Mouse (Mus musculus) testis, adult 2 months (tissue): ENCODE results near the gene Bmpr1b.

ENCODE experiments used
- CTCF ChIP-seq: fragments of 200-500 bp; IDR thresholded peaks from 2 replicates; pipeline ENCODE4 v1.5.1; 2012; ENCODE audit warnings: low read depth, mild to moderate bottlenecking, inconsistent platforms, low read length, moderate library complexity; ENCODE audit not compliant: control insufficient read depth, insufficient read depth, insufficient replicate concordance
- POLR2A ChIP-seq: fragments of 200-500 bp; IDR thresholded peaks from 2 replicates; pipeline ENCODE4 v1.6.1; 2012; ENCODE audit warnings: low read depth, mild to moderate bottlenecking, inconsistent platforms, low read length, moderate library complexity; ENCODE audit not compliant: control insufficient read depth

DNA sequence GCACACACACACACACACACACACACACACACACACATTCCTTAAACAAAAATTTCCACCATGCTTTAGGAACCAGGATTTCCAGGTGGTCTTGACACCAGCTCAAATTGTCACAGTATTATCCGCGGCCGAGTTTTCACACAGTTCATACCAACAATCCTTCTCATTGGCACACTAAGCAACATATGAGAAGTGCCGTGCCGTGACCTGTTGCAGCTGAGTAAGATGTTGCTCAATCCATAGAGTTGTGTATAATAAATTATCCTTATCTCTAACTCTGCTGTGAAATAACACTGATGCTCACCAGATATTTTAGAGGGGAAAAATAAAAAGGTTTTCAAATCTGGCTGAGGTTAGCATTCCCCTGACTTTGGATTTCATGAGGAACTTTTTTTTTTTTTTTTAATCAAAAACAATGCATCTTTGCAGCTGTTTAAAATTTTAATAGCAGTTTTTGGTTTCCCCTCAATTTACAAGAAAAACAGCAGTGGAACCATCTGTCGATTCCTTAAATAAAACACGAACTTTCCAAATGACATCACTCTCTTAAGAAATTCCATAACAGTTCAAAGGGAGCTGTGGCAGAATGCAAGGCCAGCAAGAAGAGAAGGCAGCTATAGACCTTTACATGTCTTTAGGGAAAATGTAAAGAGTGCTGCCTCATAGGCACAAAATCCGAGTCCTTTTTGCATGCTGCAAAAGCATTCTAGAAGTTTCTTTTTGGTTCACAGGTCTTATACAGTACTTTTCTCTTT is 378.0 kb downstream of the Bmpr1b start:
- TF ChIP-seq POLR2A (no peak), CTCF (no peak)
